Mouse (Mus musculus) liver, postnatal 0 days (tissue): ENCODE measurements around the gene Slc39a5.

Experiments used
- CTCF ChIP-seq: sonication (generic); IDR thresholded peaks from 2 replicates; pipeline ENCODE4 v1.5.1; 2016; ENCODE audit warnings: antibody characterized with exemption, low read depth
- EP300 ChIP-seq: IDR thresholded peaks from 2 replicates; pipeline ENCODE4 v1.6.1; 2016; ENCODE audit warnings: antibody characterized with exemption, low read depth, mild to moderate bottlenecking

DNA sequence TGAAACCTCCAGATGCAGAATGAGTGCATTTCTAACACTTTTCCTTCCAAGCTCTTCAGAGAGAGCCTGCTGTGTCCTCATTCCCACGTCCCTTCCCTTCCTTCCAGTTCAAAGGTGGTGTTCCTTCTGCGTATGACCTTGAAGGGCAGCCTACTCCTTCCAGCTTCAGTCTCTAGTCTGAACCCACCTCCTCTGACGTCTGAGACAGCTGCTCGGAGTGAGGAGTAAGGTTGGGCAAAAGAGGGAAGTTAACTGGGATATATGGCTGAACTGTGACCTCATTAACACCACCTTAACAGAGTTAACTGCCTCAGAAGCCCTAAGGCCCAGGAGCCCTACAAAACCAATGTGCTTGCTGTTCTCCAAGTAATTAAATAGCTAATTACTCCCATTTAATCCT is 30.4 kb downstream of the Slc39a5 start:
- TF ChIP-seq CTCF (no peak), EP300 (no peak)
